Mouse (Mus musculus): ENCODE data around the gene Pcmt1.

DNA sequence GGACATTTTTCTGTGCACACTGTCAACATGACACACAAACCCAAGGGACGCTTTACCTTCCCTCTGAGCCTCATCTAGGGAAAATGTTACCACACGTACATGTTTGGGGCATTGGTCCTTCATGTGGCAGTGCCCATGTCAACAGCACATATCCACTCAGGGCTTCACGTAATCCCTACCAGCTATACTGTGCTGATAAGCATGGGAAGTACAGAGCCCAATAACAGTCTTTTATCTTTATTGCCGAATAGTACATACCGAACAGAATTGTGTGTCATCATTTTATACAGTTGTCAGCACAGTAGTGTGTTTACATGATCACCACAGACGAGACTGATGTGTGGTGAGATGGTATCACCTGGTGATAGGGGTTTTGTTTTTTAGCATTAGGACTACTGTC, 6.0 kb upstream of the Pcmt1 start:
- TF ChIP-seq CTCF (IDR thresholded peaks at IDR 0.05; ENCODE audit: extremely low read depth, insufficient read depth, insufficient read length, insufficient replicate concordance): no peak
- TF ChIP-seq POLR2A (IDR thresholded peaks at IDR 0.05; ENCODE audit: low read depth, low read length): no peak
